Mouse (Mus musculus): ENCODE measurements around the gene Cpped1.

DNA sequence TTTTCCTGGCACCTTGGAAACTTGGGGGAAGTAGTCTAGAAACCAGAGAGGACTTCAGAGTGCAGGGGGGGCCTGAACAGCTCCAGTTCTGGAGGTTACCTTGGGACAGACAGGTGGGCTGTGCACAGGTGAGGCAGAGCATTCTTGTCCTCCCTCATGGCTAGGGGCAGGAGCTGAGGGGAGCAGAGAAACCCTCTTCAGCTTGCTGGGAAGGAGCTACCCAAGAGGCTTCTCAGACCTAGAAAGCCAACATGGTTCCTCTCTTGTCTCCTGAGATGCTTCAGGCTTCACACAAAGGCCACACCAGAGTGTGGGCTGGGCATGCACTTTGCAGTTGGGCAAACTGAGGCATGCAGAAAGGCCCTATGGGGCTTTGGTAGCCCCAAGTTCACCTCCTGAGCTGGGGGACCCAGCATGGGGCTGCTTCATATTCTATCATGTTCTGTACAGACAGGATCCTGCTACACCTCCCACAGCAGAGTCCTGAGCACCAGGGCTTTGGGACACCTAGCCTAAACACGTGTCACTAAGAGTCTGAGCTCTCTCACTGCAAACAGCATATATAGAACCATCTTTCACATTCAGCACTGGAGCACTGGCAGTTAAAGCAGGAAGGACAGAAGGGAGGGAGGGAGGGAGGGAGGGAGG is 152.5 kb downstream of the Cpped1 start:
- no peak for TF ChIP-seq CTCF (IDR thresholded peaks at IDR 0.05; ENCODE audit: low read depth, low read length)
- TF ChIP-seq TAL1 (conservative IDR thresholded peaks at IDR 0.05; ENCODE audit: low read depth, low read length) = no peak
- no peak for TF ChIP-seq GATA1 (IDR thresholded peaks at IDR 0.05; ENCODE audit: borderline replicate concordance, low read length)
- TF ChIP-seq POLR2AphosphoS5 (IDR thresholded peaks at IDR 0.05; ENCODE audit: insufficient replicate concordance, low read depth, low read length) = no peak
- no peak for TF ChIP-seq GATA2 (IDR thresholded peaks at IDR 0.05; ENCODE audit: borderline replicate concordance, low read depth, low read length)
